Mouse (Mus musculus) heart, embryonic 11.5 days (tissue): ENCODE measurements around the gene Gucy2g. TPM values are rescaled to one million over a fixed set of nuclear protein-coding genes. Genes with fewer than 3 reads are reported as not detected.
"Not testable (repeated sequence)": the region's sequence is repeated elsewhere in the genome, so short reads cannot be mapped to it uniquely, and the experiment has no call there.

ENCODE experiments used
- ATAC-seq: fragments of 200-750 bp; cut with Nextera tagmentation; replicated peaks from 2 replicates; pipeline ENCODE4 v1.8.0; 2017; ENCODE audit warnings: moderate library complexity; ENCODE audit not compliant: insufficient number of reproducible peaks, low FRiP score, low TSS enrichment
- H3K27ac ChIP-seq: fragments of 300-500 bp; sonication (generic); 2 replicates; pipeline ENCODE4 v1.5.1; 2014; ENCODE audit warnings: mild to moderate bottlenecking, low read depth, low read length
- H3K27me3 ChIP-seq: fragments of 300-500 bp; sonication (generic); 2 replicates; pipeline ENCODE4 v1.6.1; 2014; ENCODE audit warnings: mild to moderate bottlenecking, low read length, mixed read lengths; ENCODE audit not compliant: control insufficient read depth, insufficient read depth
- H3K36me3 ChIP-seq: fragments of 300-500 bp; sonication (generic); 2 replicates; pipeline ENCODE4 v1.6.1; 2014; ENCODE audit warnings: mild to moderate bottlenecking, low read length, moderate library complexity, mixed read lengths; ENCODE audit not compliant: control insufficient read depth, insufficient read depth
- H3K4me1 ChIP-seq: fragments of 300-500 bp; sonication (generic); 2 replicates; pipeline ENCODE4 v1.6.1; 2014; ENCODE audit warnings: low read length; ENCODE audit not compliant: control insufficient read depth, insufficient read depth
- H3K4me2 ChIP-seq: fragments of 300-500 bp; sonication (generic); 2 replicates; pipeline ENCODE4 v1.6.1; 2014; ENCODE audit warnings: mild to moderate bottlenecking, moderate library complexity
- H3K4me3 ChIP-seq: fragments of 300-500 bp; sonication (generic); 2 replicates; pipeline ENCODE4 v1.5.1; 2014; ENCODE audit warnings: low read depth, low read length
- H3K9ac ChIP-seq: fragments of 300-500 bp; sonication (generic); 2 replicates; pipeline ENCODE4 v1.6.1; 2014; ENCODE audit warnings: mild to moderate bottlenecking, low read depth, low read length, moderate library complexity
- H3K9me3 ChIP-seq: fragments of 300-500 bp; sonication (generic); replicated peaks from 2 replicates; pipeline ENCODE4 v1.6.1; 2016; ENCODE audit warnings: low read length; ENCODE audit not compliant: control insufficient read depth
- WGBS: fragments of 180-500 bp; shearing (Covaris S2); extraction: QIAGEN DNeasy Blood & Tissue Kit; methylation state at CpG from one replicate; pipeline ENCODE4 v1.1.7; 2014; ENCODE audit not compliant: insufficient replicate concordance; 5-methylcytosine and 5-hydroxymethylcytosine counted together
- microRNA-seq: library from miRNA; unstranded; fragments of <30 nt; microRNA quantifications from one replicate; pipeline ENCODE4, GENCODE M21; 2016; ENCODE audit warnings: borderline number of aligned reads
- polyA plus RNA-seq: library from polyadenylated mRNA; unstranded; fragments of >200 nt; fragmentation: Nextera tagmentation; extraction: Ambion mirVana; gene quantifications from 2 replicates; pipeline ENCODE4 v1.2.1, GENCODE M21; 2014

Gene Gucy2g
- polyA plus RNA-seq, 1 experiment from 2014 or later: not detected

DNA sequence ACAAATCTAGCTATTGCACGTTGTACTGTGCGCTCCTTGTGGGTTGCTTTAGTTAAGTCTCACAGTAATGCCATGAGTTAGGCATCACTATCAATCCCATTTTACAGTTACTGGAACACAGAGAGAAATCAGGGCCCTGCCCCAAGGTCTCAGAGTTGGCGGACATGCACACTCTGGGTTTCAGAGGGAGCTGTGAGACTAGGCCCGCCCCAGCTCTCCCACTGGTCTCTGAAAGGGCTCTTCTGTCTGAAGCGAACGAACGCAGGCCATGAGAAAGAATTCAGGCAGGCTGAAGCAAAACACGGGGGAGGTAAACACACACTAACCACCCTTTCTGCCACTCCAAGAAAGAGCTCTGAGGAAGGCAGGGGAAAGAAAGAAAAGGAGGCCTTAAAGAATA, 82.4 kb downstream of the Gucy2g start:
- Histone ChIP-seq H3K4me2 (no peak overlapping the region), H3K27ac (no peak overlapping the region), H3K27me3 (no peaks in the 10 kb centered on the region), H3K9me3 (no peaks in the 10 kb centered on the region), H3K4me3 (no peak overlapping the region), H3K9ac (no peak overlapping the region), H3K4me1 (no peaks in the 10 kb centered on the region), H3K36me3 (no peaks in the 10 kb centered on the region)
- 61% methylated on average over 8 of the region's 8 CpGs for WGBS
- no peak for ATAC-seq

DNA sequence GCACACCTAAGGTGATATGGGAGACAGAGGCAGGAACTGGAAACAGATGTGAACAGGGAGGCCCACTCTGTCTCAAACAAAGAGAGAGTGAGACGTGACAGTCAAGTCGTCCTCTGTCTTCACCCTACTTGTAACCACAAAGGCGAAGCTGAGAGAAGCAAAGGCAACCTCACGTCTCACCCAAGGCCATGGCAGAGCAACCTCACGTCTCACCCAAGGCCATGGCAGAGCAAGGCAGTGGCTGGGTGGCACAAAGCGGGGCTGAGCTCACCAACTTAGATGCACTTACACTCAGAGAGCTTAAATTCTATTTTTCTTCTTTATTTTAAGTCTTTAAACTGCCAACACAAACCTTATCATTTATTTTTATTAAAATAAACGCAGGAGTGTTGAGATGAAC, 84.0 kb downstream of the Gucy2g start:
- Histone ChIP-seq H3K9me3 (no peaks in the 10 kb centered on the region), H3K27ac (no peak overlapping the region), H3K9ac (no peak overlapping the region), H3K4me2 (no peak overlapping the region), H3K27me3 (no peaks in the 10 kb centered on the region), H3K4me3 (no peak overlapping the region), H3K36me3 (no peaks in the 10 kb centered on the region), H3K4me1 (no peaks in the 10 kb centered on the region)
- no peak for ATAC-seq
- WGBS: 74% methylated on average over 7 of the region's 7 CpGs

DNA sequence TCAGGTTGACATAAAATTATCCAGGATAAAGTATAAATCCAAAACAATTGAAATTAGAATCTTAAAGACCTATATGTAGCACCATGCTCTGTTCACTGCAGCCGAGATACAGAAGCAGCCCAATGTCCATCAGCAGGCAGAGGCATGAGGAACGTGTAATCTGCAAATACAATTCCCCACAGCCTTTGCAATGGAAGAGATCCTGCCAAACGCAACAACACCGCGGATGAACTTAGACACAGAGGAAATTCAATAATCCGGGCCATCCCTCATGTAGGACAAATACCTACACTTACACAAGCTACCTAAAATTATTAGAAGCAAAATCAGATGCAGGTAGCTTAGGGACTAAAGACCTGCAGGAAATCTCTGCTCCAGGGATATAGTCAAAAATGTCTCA, 88.1 kb downstream of the Gucy2g start:
- no peaks in the 10 kb centered on the region for H3K27me3 ChIP-seq
- WGBS: 86% methylated on average over 6 of the region's 6 CpGs
- H3K27ac ChIP-seq: no peak overlapping the region
- H3K36me3 ChIP-seq: no peaks in the 10 kb centered on the region
- no peak overlapping the region for H3K9ac ChIP-seq
- no peaks in the 10 kb centered on the region for H3K4me1 ChIP-seq
- H3K4me3 ChIP-seq: no peak overlapping the region
- no peak overlapping the region for H3K4me2 ChIP-seq
- no peak for ATAC-seq
- H3K9me3 ChIP-seq: no peaks in the 10 kb centered on the region

DNA sequence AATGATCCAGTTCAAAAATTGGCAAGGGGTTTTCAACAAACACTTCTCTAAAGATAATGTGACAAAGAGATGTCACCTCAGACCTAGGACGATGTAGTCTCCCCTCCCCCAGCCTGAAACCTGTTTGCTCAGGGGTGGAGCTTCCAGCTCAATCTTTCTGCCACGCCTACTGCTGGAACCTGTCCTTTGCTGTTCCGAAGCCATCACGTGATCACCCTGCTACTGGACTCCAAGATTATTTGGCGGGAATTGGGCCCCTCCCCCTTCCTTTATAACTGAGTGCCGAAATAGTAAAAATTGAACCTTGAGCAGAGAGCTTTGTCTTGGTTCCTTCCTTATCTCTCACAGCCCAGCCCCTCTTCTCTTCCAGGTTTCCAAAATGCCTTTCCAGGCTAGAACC, 88.8 kb downstream of the Gucy2g start:
- not testable (repeated sequence) for H3K9me3 ChIP-seq, H3K27ac ChIP-seq, H3K4me3 ChIP-seq, H3K27me3 ChIP-seq, ATAC-seq, H3K9ac ChIP-seq, H3K4me2 ChIP-seq, H3K4me1 ChIP-seq, H3K36me3 ChIP-seq
- WGBS: 54% methylated on average over 5 of the region's 6 CpGs

DNA sequence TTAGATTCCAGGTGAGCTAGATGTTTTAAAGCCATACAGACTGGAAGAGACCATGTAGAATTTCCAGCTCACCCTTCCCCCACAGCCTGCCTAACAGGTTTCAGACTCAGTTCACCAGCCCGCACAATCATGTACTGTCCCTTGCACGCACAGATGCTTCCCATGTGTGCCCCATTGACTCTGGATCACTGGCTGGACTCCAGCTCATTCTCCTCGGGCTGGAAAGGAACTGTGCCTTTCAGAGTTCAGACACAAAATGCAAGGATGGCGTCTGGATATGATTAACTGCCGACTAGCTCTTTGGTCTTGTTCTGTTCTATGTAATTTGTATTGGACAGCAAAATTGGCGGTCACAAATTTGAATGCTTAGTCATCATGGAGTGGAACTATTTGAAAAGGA, 91.4 kb downstream of the Gucy2g start:
- ATAC-seq: no peak
- Histone ChIP-seq H3K36me3 (no peaks in the 10 kb centered on the region), H3K4me1 (no peaks in the 10 kb centered on the region), H3K27ac (no peak overlapping the region), H3K4me3 (no peak overlapping the region), H3K9me3 (no peaks in the 10 kb centered on the region), H3K27me3 (no peaks in the 10 kb centered on the region), H3K9ac (no peak overlapping the region), H3K4me2 (no peak overlapping the region)
- 73% methylated on average over 6 of the region's 6 CpGs for WGBS

DNA sequence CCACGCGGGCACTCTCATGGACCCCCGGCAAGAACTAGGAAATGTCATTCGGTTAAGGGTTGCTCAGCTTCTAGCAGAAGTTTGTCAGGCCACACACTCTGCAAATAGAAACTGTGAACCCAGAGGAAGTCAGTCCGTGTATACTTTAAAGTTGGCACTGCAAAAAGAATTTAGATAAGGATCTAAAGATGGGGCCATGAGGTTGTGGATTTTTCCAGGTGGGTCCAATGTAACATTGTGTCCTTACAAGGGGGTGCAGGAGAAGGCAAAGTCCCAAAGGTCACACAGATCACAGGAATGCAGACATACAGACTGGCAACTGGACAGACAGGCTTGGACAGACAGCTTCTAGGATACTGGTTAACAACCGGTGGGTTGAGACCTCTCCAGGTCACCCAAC, 92.9 kb downstream of the Gucy2g start:
- Histone ChIP-seq H3K4me2 (no peak overlapping the region), H3K27ac (no peak overlapping the region), H3K9me3 (no peaks in the 10 kb centered on the region), H3K27me3 (no peaks in the 10 kb centered on the region), H3K4me3 (no peak overlapping the region), H3K36me3 (no peaks in the 10 kb centered on the region), H3K4me1 (no peaks in the 10 kb centered on the region), H3K9ac (no peak overlapping the region)
- ATAC-seq: no peak
- WGBS: 77% methylated on average over 6 of the region's 6 CpGs

Small RNA genes lying within 50 kb of the gene (microRNA-seq; reads per million reads assigned to microRNA genes)
- gene Mir6715: not detected

Other genes starting within 250 kb of the Gucy2g start
- 9.9 and 11.0 TPM in 2 replicates for gene Gpam, start 114.0 kb downstream of the Gucy2g start, polyA plus RNA-seq
- not detected in 2 replicates for gene Tectb, start 60.5 kb downstream of the Gucy2g start, polyA plus RNA-seq
- 28.6 and 35.8 TPM in 2 replicates for gene Acsl5, start 10.7 kb upstream of the Gucy2g start, polyA plus RNA-seq
- gene Zdhhc6, start 74.8 kb upstream of the Gucy2g start, polyA plus RNA-seq: 76.1 and 82.5 TPM in 2 replicates
- gene Vti1a, start 75.1 kb upstream of the Gucy2g start, polyA plus RNA-seq: 17.5 and 19.0 TPM in 2 replicates